Mouse (Mus musculus) heart, postnatal 4 days (tissue): ENCODE results near the gene Zan. TPM values are rescaled to one million over a fixed set of nuclear protein-coding genes. Genes with fewer than 3 reads are reported as not detected.

ENCODE experiments used
- total RNA-seq, 2 experiments: library from RNA; stranded (reverse); gene quantifications; 2 replicates each; pipeline ENCODE4 v1.2.3; 2021

Zan gene
- total RNA-seq, 2 experiments from 2014 or later: 0.05 to 0.07 TPM

Other genes starting within 250 kb of the Zan start
- gene Ache, start 189.5 kb downstream of the Zan start, total RNA-seq: 1 to 10 TPM; 3.9 to 4.3 TPM
- gene Ufsp1, start 182.4 kb downstream of the Zan start, total RNA-seq: 1 to 10 TPM; 7.5 to 8.0 TPM
- 100 to 1,000 TPM; 108 to 119 TPM for gene Srrt, start 169.4 kb downstream of the Zan start, total RNA-seq
- 10 to 100 TPM; 32.5 to 36.0 TPM for gene Trip6, start 162.7 kb downstream of the Zan start, total RNA-seq
- gene Slc12a9, start 143.5 kb downstream of the Zan start, total RNA-seq: 1 to 10 TPM; 5.0 to 5.5 TPM
- 100 to 1,000 TPM; 102 to 108 TPM for gene Ephb4, start 127.0 kb downstream of the Zan start, total RNA-seq
- gene Pop7, start 25.5 kb upstream of the Zan start, total RNA-seq: 10 to 100 TPM; 25.1 to 26.0 TPM
- gene Gigyf1, start 41.5 kb upstream of the Zan start, total RNA-seq: 10 to 100 TPM; 30.5 to 32.4 TPM
- not detected for gene Epo, start 56.2 kb upstream of the Zan start, total RNA-seq
- gene Gnb2, start 56.4 kb upstream of the Zan start, total RNA-seq: 100 to 1,000 TPM; 560 to 578 TPM
- gene Actl6b, start 76.5 kb upstream of the Zan start, total RNA-seq: not detected
- gene Tfr2, start 92.8 kb upstream of the Zan start, total RNA-seq: under 1 TPM in 1 of 2 experiments, not detected in 1; 0.10 TPM
- 10 to 100 TPM; 25.2 to 28.8 TPM for gene Mospd3, start 124.0 kb upstream of the Zan start, total RNA-seq
- 100 to 1,000 TPM; 133 to 137 TPM for gene Pcolce, start 136.7 kb upstream of the Zan start, total RNA-seq
- gene Fbxo24, start 151.9 kb upstream of the Zan start, total RNA-seq: under 1 TPM; 0.21 to 0.25 TPM
- 10 to 100 TPM; 19.2 to 21.6 TPM for gene Lrch4, start 152.1 kb upstream of the Zan start, total RNA-seq
- 1 to 10 TPM; 4.8 to 6.6 TPM for gene Gm20605, start 152.1 kb upstream of the Zan start, total RNA-seq
- gene Sap25, start 164.3 kb upstream of the Zan start, total RNA-seq: 1 to 10 TPM; 1.8 to 2.2 TPM
- not detected for gene Irs3, start 168.7 kb upstream of the Zan start, total RNA-seq
- gene Agfg2, start 207.7 kb upstream of the Zan start, total RNA-seq: 10 to 100 TPM; 21.7 to 23.1 TPM